Mouse (Mus musculus) small intestine, adult 2 months (tissue): Measurements from ENCODE around the gene Ctnnd2.

Experiments used
- CTCF ChIP-seq: fragments of 200-500 bp; IDR thresholded peaks from 2 replicates; pipeline ENCODE4 v1.5.1; 2012; ENCODE audit warnings: low read depth, mild to moderate bottlenecking, control low read depth, inconsistent platforms, low read length, moderate library complexity, mixed read lengths; ENCODE audit not compliant: insufficient replicate concordance, insufficient read length; ENCODE audit errors: extremely low read depth
- POLR2A ChIP-seq: fragments of 200-500 bp; IDR thresholded peaks from 2 replicates; pipeline ENCODE4 v1.6.1; 2012; ENCODE audit warnings: low read depth, mild to moderate bottlenecking, control low read depth, inconsistent platforms, low read length, moderate library complexity

DNA sequence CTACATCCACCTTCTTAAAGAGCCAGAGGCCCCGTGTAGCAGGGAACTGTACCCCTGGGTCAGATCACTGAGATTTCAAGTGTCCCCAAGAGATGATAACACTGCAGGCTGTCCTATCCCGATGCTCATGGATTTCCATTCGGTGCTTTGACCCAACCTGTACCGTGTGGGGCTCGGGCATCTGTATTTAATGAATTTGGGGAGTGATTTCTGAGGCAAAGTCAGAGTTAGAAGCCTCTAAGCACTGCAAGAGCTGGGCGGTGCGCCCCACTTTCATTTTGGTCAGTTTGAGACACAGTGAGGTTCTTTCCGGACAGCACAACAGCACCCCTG is 834.4 kb downstream of the Ctnnd2 start:
- TF ChIP-seq CTCF, result no peak
- no peak for TF ChIP-seq POLR2A
